Mouse (Mus musculus): ENCODE data around the gene Ncln. TPM values are rescaled to one million over a fixed set of nuclear protein-coding genes. Genes with fewer than 3 reads are reported as not detected.
A peak's percentile ranks its signal among the peaks of the same experiment; 100 is the strongest.
"Not testable (repeated sequence)": the region's sequence is repeated elsewhere in the genome, so short reads cannot be mapped to it uniquely, and the experiment has no call there.

Ncln gene
- polyA plus RNA-seq, 1 experiment from 2014 or later: 60.3 TPM

- H3K36me3 ChIP-seq (ENCODE audit: control insufficient read depth, insufficient read depth, low read length): no peaks in the 10 kb centered on the region
- H3K27me3 ChIP-seq (ENCODE audit: control insufficient read depth, insufficient read depth, low read length): peaks cover 62% of the 10 kb centered on the region
- ATAC-seq (ENCODE audit: insufficient number of reproducible peaks, low FRiP score, low TSS enrichment, low read depth) (no peak), DNase-seq (ENCODE audit: low spot score) (no peak)
- no peak overlapping the region for H3K9ac ChIP-seq (ENCODE audit: low read length)
- H3K4me2 ChIP-seq (ENCODE audit: low read depth, severe bottlenecking): no peak overlapping the region
- no peaks in the 10 kb centered on the region for H3K9me3 ChIP-seq (ENCODE audit: control insufficient read depth, low read length)
- H3K4me1 ChIP-seq (ENCODE audit: control insufficient read depth, insufficient read depth, low read length): peaks cover 2% of the 10 kb centered on the region; the same call in 1 of the 2 replicates
- H3K4me3 ChIP-seq (ENCODE audit: low read depth, low read length): no peak overlapping the region
- H3K27ac ChIP-seq (replicated peaks; ENCODE audit: low read depth, low read length): no peak overlapping the region
- 10% methylated on average over 36 of the region's 36 CpGs for WGBS
These were observed 43.8 kb downstream of the Ncln start for GRCm38 (mm10) chr10:81452237-81452946.

GRCm38 (mm10) chr10:81451365-81451745, 44.8 kb downstream of the Ncln start:
- no peak overlapping the region for H3K4me3 ChIP-seq (ENCODE audit: low read depth, low read length)
- ATAC-seq (ENCODE audit: insufficient number of reproducible peaks, low FRiP score, low TSS enrichment, low read depth) (no peak), DNase-seq (ENCODE audit: low spot score) (no peak)
- no peaks in the 10 kb centered on the region for H3K9me3 ChIP-seq (ENCODE audit: control insufficient read depth, low read length)
- H3K27me3 ChIP-seq (ENCODE audit: control insufficient read depth, insufficient read depth, low read length): peaks cover 55% of the 10 kb centered on the region
- WGBS: 68% methylated on average over 6 of the region's 6 CpGs
- no peaks in the 10 kb centered on the region for H3K36me3 ChIP-seq (ENCODE audit: control insufficient read depth, insufficient read depth, low read length)
- no peak overlapping the region for H3K4me2 ChIP-seq (ENCODE audit: low read depth, severe bottlenecking)
- H3K27ac ChIP-seq (replicated peaks; ENCODE audit: low read depth, low read length): no peak overlapping the region
- peaks cover 2% of the 10 kb centered on the region; the same call in 1 of the 2 replicates for H3K4me1 ChIP-seq (ENCODE audit: control insufficient read depth, insufficient read depth, low read length)
- H3K9ac ChIP-seq (ENCODE audit: low read length): no peak overlapping the region

GRCm38 (mm10) chr10:81450641-81451364, 45.4 kb downstream of the Ncln start:
- H3K4me3 ChIP-seq (ENCODE audit: low read depth, low read length): no peak overlapping the region

GRCm38 (mm10) chr10:81450140-81450539, 46.1 kb downstream of the Ncln start:
- peaks cover 2% of the 10 kb centered on the region; the same call in 1 of the 2 replicates for H3K4me1 ChIP-seq (ENCODE audit: control insufficient read depth, insufficient read depth, low read length)
- H3K9me3 ChIP-seq (ENCODE audit: control insufficient read depth, low read length): no peaks in the 10 kb centered on the region
- no peak overlapping the region for H3K9ac ChIP-seq (ENCODE audit: low read length)
- H3K4me2 ChIP-seq (ENCODE audit: low read depth, severe bottlenecking): no peak overlapping the region
- peak; percentile 70; the same call in 1 of the 2 replicates for ATAC-seq (ENCODE audit: insufficient number of reproducible peaks, low FRiP score, low TSS enrichment, low read depth)
- peaks cover 45% of the 10 kb centered on the region for H3K27me3 ChIP-seq (ENCODE audit: control insufficient read depth, insufficient read depth, low read length)
- no peak overlapping the region for H3K27ac ChIP-seq (replicated peaks; ENCODE audit: low read depth, low read length)
- peak; percentile 95 for DNase-seq (ENCODE audit: low spot score)
- no peak overlapping the region for H3K4me3 ChIP-seq (ENCODE audit: low read depth, low read length)
- no peaks in the 10 kb centered on the region for H3K36me3 ChIP-seq (ENCODE audit: control insufficient read depth, insufficient read depth, low read length)
- 4% methylated on average over 7 of the region's 7 CpGs for WGBS

More at GRCm38 (mm10) chr10:81450641-81451364, 45.4 kb downstream of the Ncln start:
- Histone ChIP-seq H3K9me3 (ENCODE audit: control insufficient read depth, low read length) (no peaks in the 10 kb centered on the region), H3K36me3 (ENCODE audit: control insufficient read depth, insufficient read depth, low read length) (no peaks in the 10 kb centered on the region), H3K27me3 (ENCODE audit: control insufficient read depth, insufficient read depth, low read length) (peaks cover 52% of the 10 kb centered on the region), H3K4me1 (ENCODE audit: control insufficient read depth, insufficient read depth, low read length) (peaks cover 2% of the 10 kb centered on the region; the same call in 1 of the 2 replicates), H3K4me2 (ENCODE audit: low read depth, severe bottlenecking) (no peak overlapping the region), H3K27ac (replicated peaks; ENCODE audit: low read depth, low read length) (no peak overlapping the region), H3K9ac (ENCODE audit: low read length) (no peak overlapping the region)
- WGBS: 66% methylated on average over 9 of the region's 9 CpGs
- 0 out of 2 replicates have a peak, but pooled peaks have one; percentile 10 for ATAC-seq (ENCODE audit: insufficient number of reproducible peaks, low FRiP score, low TSS enrichment, low read depth)
- no peak for DNase-seq (ENCODE audit: low spot score)

GRCm38 (mm10) chr10:81445516-81445915, 50.7 kb downstream of the Ncln start:
- H3K4me3 ChIP-seq (ENCODE audit: low read depth, low read length); H3K36me3 ChIP-seq (ENCODE audit: control insufficient read depth, insufficient read depth, low read length); H3K9me3 ChIP-seq (ENCODE audit: control insufficient read depth, low read length); ATAC-seq (ENCODE audit: insufficient number of reproducible peaks, low FRiP score, low TSS enrichment, low read depth); DNase-seq (ENCODE audit: low spot score); H3K4me1 ChIP-seq (ENCODE audit: control insufficient read depth, insufficient read depth, low read length); H3K4me2 ChIP-seq (ENCODE audit: low read depth, severe bottlenecking); H3K27ac ChIP-seq (replicated peaks; ENCODE audit: low read depth, low read length); H3K27me3 ChIP-seq (ENCODE audit: control insufficient read depth, insufficient read depth, low read length); H3K9ac ChIP-seq (ENCODE audit: low read length): not testable (repeated sequence)
- 34% methylated on average over 2 of the region's 2 CpGs for WGBS

- DNase-seq (ENCODE audit: low spot score) (no peak), ATAC-seq (ENCODE audit: insufficient number of reproducible peaks, low FRiP score, low TSS enrichment, low read depth) (no peak)
- H3K36me3 ChIP-seq (ENCODE audit: control insufficient read depth, insufficient read depth, low read length): no peaks in the 10 kb centered on the region
These were observed 55.2 kb downstream of the Ncln start for GRCm38 (mm10) chr10:81441019-81441418.

More at GRCm38 (mm10) chr10:81441019-81441418, 55.2 kb downstream of the Ncln start:
- H3K27me3 ChIP-seq (ENCODE audit: control insufficient read depth, insufficient read depth, low read length): no peaks in the 10 kb centered on the region
- H3K4me1 ChIP-seq (ENCODE audit: control insufficient read depth, insufficient read depth, low read length): no peaks in the 10 kb centered on the region
- H3K27ac ChIP-seq (replicated peaks; ENCODE audit: low read depth, low read length): no peak overlapping the region
- no peak overlapping the region for H3K4me3 ChIP-seq (ENCODE audit: low read depth, low read length)
- H3K9me3 ChIP-seq (ENCODE audit: control insufficient read depth, low read length): no peaks in the 10 kb centered on the region
- no peak overlapping the region for H3K4me2 ChIP-seq (ENCODE audit: low read depth, severe bottlenecking)
- H3K9ac ChIP-seq (ENCODE audit: low read length): no peak overlapping the region

Small RNA genes within 50 kb of the gene (microRNA-seq; reads per million reads assigned to microRNA genes)
- not detected for gene Gm25595

Other genes starting within 250 kb of the Ncln start
- gene Matk, start 243.5 kb downstream of the Ncln start, polyA plus RNA-seq (2014; fragmentation: Nextera tagmentation; extraction: Ambion mirVana): 1.2 and 2.3 TPM in 2 replicates
- gene Mrpl54, start 229.5 kb downstream of the Ncln start, polyA plus RNA-seq (2014; fragmentation: Nextera tagmentation; extraction: Ambion mirVana): 198 and 217 TPM in 2 replicates
- 45.3 and 46.3 TPM in 2 replicates for gene Apba3, start 229.4 kb downstream of the Ncln start, polyA plus RNA-seq (2014; fragmentation: Nextera tagmentation; extraction: Ambion mirVana)
- gene Tjp3, start 204.8 kb downstream of the Ncln start, polyA plus RNA-seq (2014; fragmentation: Nextera tagmentation; extraction: Ambion mirVana): 2.0 TPM in 2 replicates
- 49.0 and 60.6 TPM in 2 replicates for gene Pip5k1c, start 203.4 kb downstream of the Ncln start, polyA plus RNA-seq (2014; fragmentation: Nextera tagmentation; extraction: Ambion mirVana)
- 35.9 and 40.0 TPM in 2 replicates for gene Cactin, start 175.3 kb downstream of the Ncln start, polyA plus RNA-seq (2014; fragmentation: Nextera tagmentation; extraction: Ambion mirVana)
- gene Tbxa2r, start 167.7 kb downstream of the Ncln start, polyA plus RNA-seq (2014; fragmentation: Nextera tagmentation; extraction: Ambion mirVana): 1.7 and 1.8 TPM in 2 replicates
- gene Gipc3, start 153.1 kb downstream of the Ncln start, polyA plus RNA-seq (2014; fragmentation: Nextera tagmentation; extraction: Ambion mirVana): not detected in 2 replicates
- gene Hmg20b, start 145.9 kb downstream of the Ncln start, polyA plus RNA-seq (2014; fragmentation: Nextera tagmentation; extraction: Ambion mirVana): 129 and 130 TPM in 2 replicates
- 4.7 and 5.9 TPM in 2 replicates for gene Mfsd12, start 138.9 kb downstream of the Ncln start, polyA plus RNA-seq (2014; fragmentation: Nextera tagmentation; extraction: Ambion mirVana)
- gene 4930404N11Rik, start 130.6 kb downstream of the Ncln start, polyA plus RNA-seq (2014; fragmentation: Nextera tagmentation; extraction: Ambion mirVana): 0.21 and 0.45 TPM in 2 replicates
- 107 and 119 TPM in 2 replicates for gene Fzr1, start 117.9 kb downstream of the Ncln start, polyA plus RNA-seq (2014; fragmentation: Nextera tagmentation; extraction: Ambion mirVana)
- 53.7 and 55.7 TPM in 2 replicates for gene Dohh, start 112.0 kb downstream of the Ncln start, polyA plus RNA-seq (2014; fragmentation: Nextera tagmentation; extraction: Ambion mirVana)
- 2.1 and 2.8 TPM in 2 replicates for gene Gm48551, start 111.9 kb downstream of the Ncln start, polyA plus RNA-seq (2014; fragmentation: Nextera tagmentation; extraction: Ambion mirVana)
- 0.40 and 1.0 TPM in 2 replicates for gene Gm48552, start 107.4 kb downstream of the Ncln start, polyA plus RNA-seq (2014; fragmentation: Nextera tagmentation; extraction: Ambion mirVana)
- 3.4 and 3.5 TPM in 2 replicates for gene Smim24, start 103.3 kb downstream of the Ncln start, polyA plus RNA-seq (2014; fragmentation: Nextera tagmentation; extraction: Ambion mirVana)
- gene Nfic, start 40.8 kb downstream of the Ncln start, polyA plus RNA-seq (2014; fragmentation: Nextera tagmentation; extraction: Ambion mirVana): 16.7 and 18.7 TPM in 2 replicates
- gene Celf5, start 13.7 kb downstream of the Ncln start, polyA plus RNA-seq (2014; fragmentation: Nextera tagmentation; extraction: Ambion mirVana): 0.33 and 0.77 TPM in 2 replicates
- gene S1pr4, start 3.7 kb upstream of the Ncln start, polyA plus RNA-seq (2014; fragmentation: Nextera tagmentation; extraction: Ambion mirVana): 0.10 and 0.43 TPM in 2 replicates
- gene Gna15, start 27.8 kb upstream of the Ncln start, polyA plus RNA-seq (2014; fragmentation: Nextera tagmentation; extraction: Ambion mirVana): 0.99 and 1.1 TPM in 2 replicates
- 80.3 and 82.1 TPM in 2 replicates for gene Gna11, start 48.8 kb upstream of the Ncln start, polyA plus RNA-seq (2014; fragmentation: Nextera tagmentation; extraction: Ambion mirVana)
- 259 and 343 TPM in 2 replicates for gene Aes, start 63.1 kb upstream of the Ncln start, polyA plus RNA-seq (2014; fragmentation: Nextera tagmentation; extraction: Ambion mirVana)
- 13.7 and 18.4 TPM in 2 replicates for gene Tle2, start 78.2 kb upstream of the Ncln start, polyA plus RNA-seq (2014; fragmentation: Nextera tagmentation; extraction: Ambion mirVana)
- gene Tle6, start 104.7 kb upstream of the Ncln start, polyA plus RNA-seq (2014; fragmentation: Nextera tagmentation; extraction: Ambion mirVana): 11.1 and 11.6 TPM in 2 replicates
- 0.63 and 1.5 TPM in 2 replicates for gene BC025920, start 109.9 kb upstream of the Ncln start, polyA plus RNA-seq (2014; fragmentation: Nextera tagmentation; extraction: Ambion mirVana)
- 46.2 and 46.5 TPM in 2 replicates for gene Sirt6, start 131.4 kb upstream of the Ncln start, polyA plus RNA-seq (2014; fragmentation: Nextera tagmentation; extraction: Ambion mirVana)
- 4.3 and 5.5 TPM in 2 replicates for gene Ankrd24, start 132.1 kb upstream of the Ncln start, polyA plus RNA-seq (2014; fragmentation: Nextera tagmentation; extraction: Ambion mirVana)
- gene Gm10778, start 152.7 kb upstream of the Ncln start, polyA plus RNA-seq (2014; fragmentation: Nextera tagmentation; extraction: Ambion mirVana): 5.5 and 6.2 TPM in 2 replicates
- 17.2 and 17.3 TPM in 2 replicates for gene Zfp433, start 208.4 kb upstream of the Ncln start, polyA plus RNA-seq (2014; fragmentation: Nextera tagmentation; extraction: Ambion mirVana)